Mouse (Mus musculus): ENCODE data around the gene Gcnt2.

DNA sequence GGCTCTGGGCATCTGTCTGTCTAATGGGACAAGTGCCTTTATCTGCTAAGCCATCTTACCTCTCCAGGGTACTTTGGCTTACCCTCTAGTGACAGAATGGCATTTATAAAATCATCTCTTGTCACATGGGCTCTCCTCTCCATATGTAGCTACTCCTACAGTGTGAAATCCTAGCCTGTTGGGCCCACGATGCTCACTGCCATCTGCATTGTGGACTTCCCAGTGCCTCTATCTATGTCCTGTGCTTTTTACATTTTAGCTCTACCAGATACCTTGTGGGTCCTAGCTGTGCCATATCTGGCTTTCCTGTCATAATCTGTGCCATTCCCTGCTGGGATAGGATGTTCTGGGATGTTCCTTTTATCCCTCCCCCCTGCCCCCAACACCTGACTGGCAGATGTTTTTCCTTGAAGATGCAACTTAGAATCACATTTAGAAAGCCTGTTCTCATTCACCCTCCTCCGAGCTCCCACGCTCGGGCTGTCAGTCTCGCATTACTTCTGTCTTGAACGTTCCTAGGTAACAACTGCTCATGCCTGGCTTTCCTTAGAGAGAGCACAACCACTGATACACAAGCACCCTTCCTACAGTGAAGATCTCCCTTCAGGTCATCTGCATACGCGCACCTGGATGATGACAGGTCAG, 39.9 kb downstream of the Gcnt2 start:
- TF ChIP-seq CTCF (IDR thresholded peaks at IDR 0.05; ENCODE audit: low read depth) (no peak), EP300 (optimal IDR thresholded peaks at IDR 0.05) (no peak)

Data from stomach, postnatal 0 days (tissue).